Mouse (Mus musculus): Measurements from ENCODE around the gene Gm1043.

DNA sequence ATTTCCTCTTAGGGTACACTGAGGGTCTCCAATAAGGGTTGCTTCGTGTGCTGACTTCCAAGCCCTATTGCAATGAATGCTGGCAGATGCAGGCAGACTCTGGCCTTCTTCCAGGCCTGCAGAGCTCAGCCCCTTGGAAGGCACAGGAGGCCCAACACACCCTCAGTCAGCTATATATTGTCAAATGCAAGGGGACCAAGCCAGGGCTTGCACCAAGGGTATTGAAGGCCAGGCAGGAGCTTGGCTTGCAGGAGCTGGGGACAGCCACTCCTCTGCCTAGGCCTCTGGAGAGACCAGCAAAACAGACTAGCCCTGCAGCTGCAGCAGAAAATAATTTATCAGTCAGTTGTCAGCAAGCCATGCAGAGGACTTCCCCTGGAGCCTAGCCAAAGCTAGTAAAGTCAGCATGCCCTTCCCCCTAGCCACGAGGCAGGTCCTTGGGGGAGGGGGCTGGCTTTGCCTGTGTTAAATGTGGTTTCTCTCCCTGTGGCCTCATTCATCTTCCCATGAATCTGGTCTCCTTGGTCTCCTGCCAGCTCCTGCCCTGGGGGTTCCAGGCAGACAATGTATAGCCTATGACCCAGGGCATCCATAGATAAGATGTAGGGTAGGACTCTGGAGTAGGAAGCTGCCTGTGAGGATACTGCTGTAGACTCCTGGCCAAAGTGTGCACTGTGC, 113.0 kb downstream of the Gm1043 start:
- TF ChIP-seq POLR2A (IDR thresholded peaks at IDR 0.05; ENCODE audit: insufficient read depth, low read depth, low read length): no peak
- TF ChIP-seq CTCF (IDR thresholded peaks at IDR 0.05; ENCODE audit: insufficient read depth, low read depth, low read length): no peak
